Mouse (Mus musculus) hindbrain, embryonic 11.5 days (tissue): ENCODE data around the gene Mpl. TPM values are rescaled to one million over a fixed set of nuclear protein-coding genes. Genes with fewer than 3 reads are reported as not detected.
A peak's percentile ranks its signal among the peaks of the same experiment; 100 is the strongest.

Experiments
- ATAC-seq: fragments of 200-750 bp; cut with Nextera tagmentation; 2 replicates; pipeline ENCODE4 v1.8.0; 2017; ENCODE audit warnings: mild to moderate bottlenecking, moderate TSS enrichment, moderate library complexity; ENCODE audit not compliant: low FRiP score
- DNase-seq: peaks from one replicate; pipeline ENCODE4 v3.0.0-alpha.2; 2015; ENCODE audit warnings: low spot score
- H3K27ac ChIP-seq: fragments of 300-500 bp; sonication (generic); 2 replicates; pipeline ENCODE4 v1.5.1; 2014; ENCODE audit warnings: mild to moderate bottlenecking, low read depth, low read length
- H3K27me3 ChIP-seq: fragments of 300-500 bp; sonication (generic); 2 replicates; pipeline ENCODE4 v1.6.1; 2014; ENCODE audit warnings: mild to moderate bottlenecking, low read length, moderate library complexity, mixed read lengths; ENCODE audit not compliant: control insufficient read depth, insufficient read depth
- H3K36me3 ChIP-seq: fragments of 300-500 bp; sonication (generic); 2 replicates; pipeline ENCODE4 v1.6.1; 2014; ENCODE audit warnings: mild to moderate bottlenecking, low read length, moderate library complexity, mixed read lengths; ENCODE audit not compliant: control insufficient read depth, insufficient read depth
- H3K4me1 ChIP-seq: fragments of 300-500 bp; sonication (generic); replicated peaks from 2 replicates; pipeline ENCODE4 v1.6.1; 2014; ENCODE audit warnings: low read length, mixed read lengths; ENCODE audit not compliant: control insufficient read depth, insufficient read depth
- H3K4me2 ChIP-seq: fragments of 300-500 bp; sonication (generic); replicated peaks from 2 replicates; pipeline ENCODE4 v1.6.1; 2014; ENCODE audit warnings: mild to moderate bottlenecking, low read depth, low read length
- H3K4me3 ChIP-seq: fragments of 300-500 bp; sonication (generic); 2 replicates; pipeline ENCODE4 v1.5.1; 2014; ENCODE audit warnings: low read depth, low read length
- H3K9ac ChIP-seq: fragments of 300-500 bp; sonication (generic); 2 replicates; pipeline ENCODE4 v1.6.1; 2014; ENCODE audit warnings: low read depth, low read length
- H3K9me3 ChIP-seq: fragments of 300-500 bp; sonication (generic); 2 replicates; pipeline ENCODE4 v1.6.1; 2016; ENCODE audit warnings: low read length; ENCODE audit not compliant: control insufficient read depth
- WGBS: fragments of 180-500 bp; shearing (Covaris S2); extraction: QIAGEN DNeasy Blood & Tissue Kit; methylation state at CpG from one replicate; pipeline ENCODE4 v1.1.7; 2014; 5-methylcytosine and 5-hydroxymethylcytosine counted together
- polyA plus RNA-seq: library from polyadenylated mRNA; unstranded; fragments of >200 nt; fragmentation: Nextera tagmentation; extraction: Ambion mirVana; gene quantifications from 2 replicates; pipeline ENCODE4 v1.2.1, GENCODE M21; 2014

Gene Mpl
- polyA plus RNA-seq, 1 experiment from 2014 or later: 1.3 TPM

- no peak overlapping the region for H3K4me3 ChIP-seq
- H3K27ac ChIP-seq: no peak overlapping the region
- no peak for ATAC-seq
- no peaks in the 10 kb centered on the region for H3K27me3 ChIP-seq
- 91% methylated on average over 13 of the region's 13 CpGs for WGBS
- H3K36me3 ChIP-seq: peaks cover 18% of the 10 kb centered on the region
- H3K9ac ChIP-seq: no peak overlapping the region
- no peaks in the 10 kb centered on the region for H3K4me1 ChIP-seq
- no peak for DNase-seq
- no peaks in the 10 kb centered on the region for H3K9me3 ChIP-seq
- H3K4me2 ChIP-seq: no peak overlapping the region
Measured at GRCm38 (mm10) chr4:118417112-118417797, 40.1 kb downstream of the Mpl start.

- H3K27ac ChIP-seq: no peak overlapping the region
- 93% methylated on average over 5 of the region's 5 CpGs for WGBS
- ATAC-seq: no peak
- H3K4me1 ChIP-seq: no peaks in the 10 kb centered on the region
- H3K9ac ChIP-seq: no peak overlapping the region
- no peak overlapping the region for H3K4me2 ChIP-seq
- H3K9me3 ChIP-seq: no peaks in the 10 kb centered on the region
- no peaks in the 10 kb centered on the region for H3K27me3 ChIP-seq
- H3K36me3 ChIP-seq: peaks cover 15% of the 10 kb centered on the region
- DNase-seq: no peak
- H3K4me3 ChIP-seq: no peak overlapping the region
Measured at GRCm38 (mm10) chr4:118416329-118416728, 41.0 kb downstream of the Mpl start.

- no peaks in the 10 kb centered on the region for H3K27me3 ChIP-seq
- H3K9me3 ChIP-seq: no peaks in the 10 kb centered on the region
- H3K36me3 ChIP-seq: peaks cover 15% of the 10 kb centered on the region
- ATAC-seq (no peak), DNase-seq (no peak)
- no peak overlapping the region for H3K4me2 ChIP-seq
- WGBS: 91% methylated on average over 2 of the region's 2 CpGs
- no peak overlapping the region for H3K4me3 ChIP-seq
- no peaks in the 10 kb centered on the region for H3K4me1 ChIP-seq
- H3K9ac ChIP-seq: no peak overlapping the region
- H3K27ac ChIP-seq: no peak overlapping the region
Measured at GRCm38 (mm10) chr4:118415779-118416178, 41.5 kb downstream of the Mpl start.

- ATAC-seq (no peak), DNase-seq (no peak)
- no peak overlapping the region for H3K27ac ChIP-seq
- H3K9ac ChIP-seq: no peak overlapping the region
- no peaks in the 10 kb centered on the region for H3K4me1 ChIP-seq
- H3K4me2 ChIP-seq: no peak overlapping the region
- peaks cover 15% of the 10 kb centered on the region for H3K36me3 ChIP-seq
- H3K9me3 ChIP-seq: no peaks in the 10 kb centered on the region
- H3K4me3 ChIP-seq: no peak overlapping the region
- 92% methylated on average over 5 of the region's 5 CpGs for WGBS
- no peaks in the 10 kb centered on the region for H3K27me3 ChIP-seq
Measured at GRCm38 (mm10) chr4:118413553-118413952, 43.8 kb downstream of the Mpl start.

- no peaks in the 10 kb centered on the region for H3K4me1 ChIP-seq
- DNase-seq (no peak), ATAC-seq (no peak)
- no peak overlapping the region for H3K9ac ChIP-seq
- H3K27ac ChIP-seq: no peak overlapping the region
- H3K9me3 ChIP-seq: no peaks in the 10 kb centered on the region
- H3K4me2 ChIP-seq: no peak overlapping the region
- H3K27me3 ChIP-seq: no peaks in the 10 kb centered on the region
- peaks cover 13% of the 10 kb centered on the region for H3K36me3 ChIP-seq
- no peak overlapping the region for H3K4me3 ChIP-seq
- WGBS: 94% methylated on average over 5 of the region's 5 CpGs
Measured at GRCm38 (mm10) chr4:118410871-118411270, 46.4 kb downstream of the Mpl start.

GRCm38 (mm10) chr4:118409142-118409900 is 48.0 kb downstream of the Mpl start, which contains the start of the genes Szt2 and Med8:
TSS of gene Szt2 (minus strand) at chr4:118409273.
TSS of gene Med8 (plus strand) at chr4:118409337.
- WGBS: under 1% methylated on average over 45 of the region's 53 CpGs
- DNase-seq (peak; percentile 93), ATAC-seq (peak; percentile 95)
- Histone ChIP-seq H3K27me3 (no peaks in the 10 kb centered on the region), H3K4me1 (no peaks in the 10 kb centered on the region), H3K4me3 (peak within 1 kb of the TSS; percentile 73), H3K9ac (peak within 1 kb of the TSS; percentile 80), H3K9me3 (no peaks in the 10 kb centered on the region), H3K27ac (0 out of 2 replicates have a peak within 1 kb of the TSS, but pooled peaks have one; percentile 25), H3K4me2 (peak within 1 kb of the TSS; percentile 88), H3K36me3 (peaks cover 6% of the 10 kb centered on the region)

- H3K4me2 ChIP-seq: no peak overlapping the region
- no peak overlapping the region for H3K9ac ChIP-seq
- H3K27me3 ChIP-seq: no peaks in the 10 kb centered on the region
- no peaks in the 10 kb centered on the region for H3K4me1 ChIP-seq
- 0 out of 2 replicates have a peak, but pooled peaks cover 6% of the 10 kb centered on the region for H3K36me3 ChIP-seq
- H3K9me3 ChIP-seq: no peaks in the 10 kb centered on the region
- H3K27ac ChIP-seq: no peak overlapping the region
- DNase-seq (no peak), ATAC-seq (no peak)
- no peak overlapping the region for H3K4me3 ChIP-seq
- 92% methylated on average over 12 of the region's 12 CpGs for WGBS
Measured at GRCm38 (mm10) chr4:118402701-118403100, 54.6 kb downstream of the Mpl start.

GRCm38 (mm10) chr4:118401918-118402317 is 55.4 kb downstream of the Mpl start:
- 89% methylated on average over 5 of the region's 5 CpGs for WGBS
- DNase-seq: no peak
- H3K4me1 ChIP-seq: no peaks in the 10 kb centered on the region
- no peak for ATAC-seq
- H3K27ac ChIP-seq: no peak overlapping the region
- H3K36me3 ChIP-seq: 0 out of 2 replicates have a peak, but pooled peaks cover 6% of the 10 kb centered on the region
- H3K27me3 ChIP-seq: no peaks in the 10 kb centered on the region
- no peak overlapping the region for H3K9ac ChIP-seq
- no peak overlapping the region for H3K4me2 ChIP-seq
- no peak overlapping the region for H3K4me3 ChIP-seq
- H3K9me3 ChIP-seq: no peaks in the 10 kb centered on the region
